Mouse (Mus musculus): ENCODE results near the gene St6galnac1. TPM values are rescaled to one million over a fixed set of nuclear protein-coding genes. Genes with fewer than 3 reads are reported as not detected.
"Not testable (repeated sequence)": the region's sequence is repeated elsewhere in the genome, so short reads cannot be mapped to it uniquely, and the experiment has no call there.

St6galnac1 gene
- not detected in 2 replicates for polyA plus RNA-seq (2015; fragmentation: Nextera tagmentation; extraction: Ambion mirVana)

DNA sequence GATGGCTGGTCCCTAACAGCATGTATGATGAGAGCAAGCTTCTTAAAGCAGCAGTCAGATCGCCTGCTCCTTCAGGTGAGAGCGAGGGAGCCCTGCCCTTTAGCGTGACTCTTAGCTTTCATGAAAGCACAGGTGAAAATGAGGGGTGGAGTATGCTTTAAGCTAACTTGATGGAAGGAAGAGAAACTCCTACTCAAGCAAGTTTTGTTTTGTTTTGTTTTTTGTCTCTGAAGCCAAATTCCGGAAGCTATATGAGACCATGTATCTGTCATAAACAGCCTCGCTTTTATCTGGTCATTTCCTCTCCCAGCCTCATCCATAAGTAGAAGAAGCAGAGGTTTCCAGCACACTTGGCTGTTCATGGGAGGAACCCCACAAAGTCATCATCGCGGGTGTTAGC is at the start of gene St6galnac1:
Gene St6galnac1, minus strand, starts transcription at position 101 of the 400 bp plus-strand sequence.
- Histone ChIP-seq H3K27me3 (no peaks in the 10 kb centered on the region), H3K4me1 (no peaks in the 10 kb centered on the region), H3K4me2 (no peak within 1 kb of the TSS), H3K9ac (no peak within 1 kb of the TSS), H3K27ac (no peak within 1 kb of the TSS), H3K4me3 (replicated peaks) (no peak within 1 kb of the TSS), H3K9me3 (replicated peaks) (no peaks in the 10 kb centered on the region), H3K36me3 (no peaks in the 10 kb centered on the region)
- WGBS: 83% methylated on average over 7 of the region's 7 CpGs
- ATAC-seq (replicated peaks; ENCODE audit: low FRiP score): no peak

DNA sequence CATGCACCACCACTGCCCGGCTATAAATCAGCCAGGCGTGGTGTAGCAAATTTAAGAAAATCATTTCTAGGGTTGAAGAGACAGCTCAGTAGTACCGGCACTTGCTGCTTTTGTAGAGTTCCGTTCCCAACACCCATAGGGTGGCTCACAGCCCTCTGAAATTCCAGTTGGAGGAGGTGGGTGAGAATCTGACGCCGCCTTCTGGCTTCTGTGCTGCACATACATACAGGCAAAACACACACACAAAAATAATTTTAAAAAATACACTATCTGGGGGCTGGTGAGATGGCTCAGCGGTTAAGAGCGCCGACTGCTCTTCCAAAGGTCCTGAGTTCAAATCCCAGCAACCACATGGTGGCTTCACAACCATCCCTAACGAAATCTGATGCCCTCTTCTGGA is 48.6 kb upstream of the St6galnac1 start:
- ATAC-seq (replicated peaks; ENCODE audit: low FRiP score): not testable (repeated sequence)
- 94% methylated on average over 10 of the region's 10 CpGs for WGBS
- H3K4me1 ChIP-seq: peaks cover 66% of the 10 kb centered on the region

DNA sequence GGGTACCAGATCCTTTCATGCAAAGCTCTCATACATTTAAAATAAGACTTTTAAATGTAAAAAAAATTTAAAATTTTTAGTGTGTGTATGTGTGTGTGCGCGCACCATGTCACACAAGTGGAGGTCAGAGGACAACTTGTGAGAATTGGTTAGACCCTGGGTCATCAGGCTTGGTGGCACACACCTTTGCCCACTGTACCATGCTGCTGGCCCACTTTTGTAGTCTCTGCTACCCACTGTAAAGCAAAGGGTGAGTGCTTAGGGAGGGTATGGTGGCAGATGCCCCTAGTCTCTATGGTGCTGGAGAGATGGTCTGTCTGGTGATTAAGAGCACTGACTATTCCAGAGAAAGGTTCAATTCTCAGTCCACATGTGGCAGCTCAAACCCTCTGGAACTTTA is 47.9 kb upstream of the St6galnac1 start:
- 98% methylated on average over 2 of the region's 2 CpGs for WGBS
- no peak overlapping the region for H3K27ac ChIP-seq

More for the DNA sequence above, 48.6 kb upstream of the St6galnac1 start:
- not testable (repeated sequence) for H3K27ac ChIP-seq; H3K4me3 ChIP-seq (replicated peaks); H3K9ac ChIP-seq; H3K9me3 ChIP-seq (replicated peaks); H3K27me3 ChIP-seq; H3K36me3 ChIP-seq; H3K4me2 ChIP-seq

DNA sequence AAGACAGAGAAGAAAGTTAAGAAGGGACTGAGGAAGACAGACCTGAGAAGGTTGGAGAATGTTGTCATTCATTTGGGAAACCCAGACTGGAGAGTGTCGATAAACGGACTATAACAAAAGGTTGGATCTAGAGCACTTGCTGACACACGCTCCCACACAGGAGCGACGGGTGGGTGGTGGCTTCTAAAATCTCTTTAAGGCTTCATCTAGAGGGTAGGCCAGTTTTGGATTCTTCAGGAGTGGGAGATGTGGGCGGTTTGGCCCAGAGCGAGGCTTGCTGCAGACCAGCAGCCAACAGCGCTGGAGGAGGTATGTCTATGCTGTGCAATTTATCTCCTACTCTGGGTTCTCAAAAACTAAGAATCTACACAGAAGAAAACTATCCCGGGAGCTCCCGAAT is 47.3 kb upstream of the St6galnac1 start:
- 88% methylated on average over 10 of the region's 10 CpGs for WGBS
- no peak overlapping the region for H3K9ac ChIP-seq
- peaks cover 60% of the 10 kb centered on the region for H3K4me1 ChIP-seq
- no peaks in the 10 kb centered on the region for H3K36me3 ChIP-seq
- H3K9me3 ChIP-seq (replicated peaks): no peaks in the 10 kb centered on the region
- no peak for ATAC-seq (replicated peaks; ENCODE audit: low FRiP score)
- no peaks in the 10 kb centered on the region for H3K27me3 ChIP-seq
- H3K4me3 ChIP-seq (replicated peaks): no peak overlapping the region
- H3K4me2 ChIP-seq: no peak overlapping the region
- no peak overlapping the region for H3K27ac ChIP-seq

More for the DNA sequence above, 47.9 kb upstream of the St6galnac1 start:
- Histone ChIP-seq H3K4me3 (replicated peaks) (no peak overlapping the region), H3K4me1 (peaks cover 66% of the 10 kb centered on the region), H3K27me3 (no peaks in the 10 kb centered on the region), H3K4me2 (no peak overlapping the region), H3K36me3 (no peaks in the 10 kb centered on the region), H3K9me3 (replicated peaks) (no peaks in the 10 kb centered on the region), H3K9ac (no peak overlapping the region)
- ATAC-seq (replicated peaks; ENCODE audit: low FRiP score): no peak

DNA sequence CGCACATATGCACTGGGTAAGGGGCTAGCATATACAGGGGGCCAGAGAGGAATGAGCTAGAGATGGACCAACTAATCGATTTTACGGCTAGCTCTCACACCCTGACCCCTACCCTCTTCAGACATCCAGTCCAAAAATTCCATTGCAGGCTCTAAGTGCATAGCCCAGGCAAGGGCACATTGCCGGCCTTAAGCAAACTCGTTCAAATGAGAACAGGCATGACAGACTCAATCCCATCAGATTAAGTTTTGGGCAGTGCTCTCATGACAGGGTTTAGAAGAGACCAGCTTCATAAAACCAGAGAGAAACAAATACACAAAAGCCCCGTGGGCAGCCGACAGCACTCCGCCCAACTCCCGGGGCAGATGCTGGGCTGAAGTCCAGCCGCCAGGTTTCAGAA is 46.9 kb upstream of the St6galnac1 start:
- Histone ChIP-seq H3K4me3 (replicated peaks) (no peak overlapping the region), H3K27ac (no peak overlapping the region), H3K9me3 (replicated peaks) (no peaks in the 10 kb centered on the region), H3K36me3 (no peaks in the 10 kb centered on the region), H3K9ac (no peak overlapping the region), H3K27me3 (no peaks in the 10 kb centered on the region), H3K4me2 (no peak overlapping the region), H3K4me1 (peaks cover 56% of the 10 kb centered on the region)
- WGBS: 74% methylated on average over 10 of the region's 10 CpGs
- ATAC-seq (replicated peaks; ENCODE audit: low FRiP score): no peak

DNA sequence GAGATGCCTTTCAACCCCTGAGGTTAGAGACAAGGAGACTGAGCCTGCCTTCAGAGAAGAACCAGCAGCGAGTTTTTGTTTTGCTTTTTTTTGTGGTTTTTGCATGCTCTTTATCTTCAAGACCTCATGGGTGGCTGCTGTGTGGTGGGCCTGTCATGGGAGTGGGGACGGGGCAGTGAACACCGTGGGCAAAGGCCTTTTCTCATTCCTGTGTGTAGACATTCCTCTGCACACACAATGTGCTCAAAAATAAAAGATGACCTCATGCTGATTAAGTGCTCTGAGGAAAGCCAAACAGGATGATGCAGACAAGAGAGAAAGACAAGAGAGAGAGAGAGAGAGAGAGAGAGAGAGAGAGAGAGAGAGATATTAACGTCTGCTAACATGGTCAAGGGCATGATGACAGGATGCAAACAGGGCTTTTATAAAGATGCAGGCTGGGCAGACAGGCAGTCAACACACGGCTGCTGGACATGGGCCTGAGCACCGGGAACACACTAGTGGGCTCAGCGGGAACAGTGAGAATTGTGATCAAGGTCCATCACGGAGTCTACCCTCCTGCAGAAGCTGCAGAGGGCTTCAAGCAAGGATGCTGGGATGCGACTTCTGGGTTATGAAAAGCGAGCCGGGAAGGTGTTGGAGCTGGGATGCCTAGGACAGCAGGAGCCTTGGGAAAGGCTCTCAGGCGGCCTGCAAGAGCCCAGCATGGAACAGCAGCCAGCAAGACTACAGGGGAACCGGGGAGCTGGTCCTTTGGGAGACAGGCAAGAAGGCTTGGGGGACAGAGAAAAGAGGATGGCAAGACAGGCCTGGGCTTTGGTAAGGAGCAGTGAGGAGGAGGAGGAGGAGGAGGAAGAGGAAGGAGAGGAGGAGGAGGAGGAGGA is 46.0 kb upstream of the St6galnac1 start:
- no peaks in the 10 kb centered on the region for H3K36me3 ChIP-seq
- no peak overlapping the region for H3K4me2 ChIP-seq
- ATAC-seq (replicated peaks; ENCODE audit: low FRiP score): no peak
- 65% methylated on average over 13 of the region's 13 CpGs for WGBS
- peak overlapping the region; percentile 0; the same call in 1 of the 2 replicates for H3K27ac ChIP-seq
- peaks cover 55% of the 10 kb centered on the region for H3K4me1 ChIP-seq
- H3K27me3 ChIP-seq: no peaks in the 10 kb centered on the region
- no peak overlapping the region for H3K4me3 ChIP-seq (replicated peaks)
- H3K9me3 ChIP-seq (replicated peaks): no peaks in the 10 kb centered on the region
- H3K9ac ChIP-seq: no peak overlapping the region

DNA sequence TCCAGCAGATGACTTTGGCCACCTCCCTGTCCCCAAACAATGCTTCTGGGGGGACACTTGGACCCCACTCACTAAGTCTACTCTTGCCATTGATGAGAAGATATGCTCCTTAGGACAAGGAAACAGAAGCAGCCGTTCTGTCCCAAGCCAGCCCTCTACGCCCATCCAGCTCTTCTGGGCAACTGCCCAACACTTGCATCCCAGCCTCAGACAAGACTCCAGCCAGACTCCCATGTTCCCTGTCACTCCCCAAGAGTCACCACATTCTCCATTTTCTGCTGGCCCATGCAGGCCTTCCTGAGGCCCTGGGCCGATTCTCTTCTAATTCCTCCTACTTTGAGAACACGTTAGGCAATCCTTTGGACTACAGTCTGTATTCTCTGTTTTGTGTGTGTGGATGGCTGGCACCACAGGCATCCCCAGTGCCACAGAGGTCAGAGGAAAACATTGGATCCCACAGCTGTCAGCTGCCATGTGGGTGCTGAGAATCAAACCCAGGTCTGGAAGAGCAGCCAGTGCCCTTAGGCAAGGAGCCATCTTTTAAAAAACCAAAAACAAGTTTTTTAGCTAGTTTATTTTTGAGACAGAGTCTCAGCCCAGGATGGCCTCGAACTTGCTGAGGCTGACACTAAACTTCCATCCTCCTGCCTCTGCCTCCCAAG is 44.8 kb upstream of the St6galnac1 start:
- Histone ChIP-seq H3K4me1 (peaks cover 48% of the 10 kb centered on the region), H3K4me3 (replicated peaks) (no peak overlapping the region), H3K27me3 (no peaks in the 10 kb centered on the region), H3K9me3 (replicated peaks) (no peaks in the 10 kb centered on the region), H3K36me3 (no peaks in the 10 kb centered on the region), H3K9ac (no peak overlapping the region), H3K27ac (no peak overlapping the region), H3K4me2 (no peak overlapping the region)
- ATAC-seq (replicated peaks; ENCODE audit: low FRiP score): no peak
- WGBS: 87% methylated on average over 5 of the region's 5 CpGs

DNA sequence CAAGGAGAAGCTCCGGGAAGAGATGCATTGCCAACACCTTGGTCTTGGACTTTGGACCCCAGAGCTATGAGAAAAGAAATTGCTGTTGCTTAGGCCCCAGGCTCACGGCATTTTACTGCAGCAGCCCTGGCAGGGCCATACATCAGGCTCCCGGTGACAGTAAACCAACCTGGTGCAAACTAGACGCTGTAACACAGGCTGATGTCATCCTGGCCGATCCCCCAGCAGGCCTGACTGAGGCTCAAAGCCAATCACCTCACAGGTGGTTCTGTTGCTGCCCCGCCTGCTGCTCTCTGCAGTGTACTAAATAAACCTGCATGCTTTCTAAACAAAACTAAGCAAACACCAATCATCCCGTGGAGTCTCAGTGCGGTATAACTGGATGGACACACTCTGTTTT is 43.4 kb upstream of the St6galnac1 start:
- no peak for ATAC-seq (replicated peaks; ENCODE audit: low FRiP score)
- Histone ChIP-seq H3K27me3 (no peaks in the 10 kb centered on the region), H3K4me3 (replicated peaks) (no peak overlapping the region), H3K4me2 (no peak overlapping the region), H3K36me3 (no peaks in the 10 kb centered on the region), H3K9ac (no peak overlapping the region), H3K27ac (no peak overlapping the region), H3K9me3 (replicated peaks) (no peaks in the 10 kb centered on the region), H3K4me1 (peaks cover 57% of the 10 kb centered on the region)
- 40% methylated on average over 8 of the region's 8 CpGs for WGBS

DNA sequence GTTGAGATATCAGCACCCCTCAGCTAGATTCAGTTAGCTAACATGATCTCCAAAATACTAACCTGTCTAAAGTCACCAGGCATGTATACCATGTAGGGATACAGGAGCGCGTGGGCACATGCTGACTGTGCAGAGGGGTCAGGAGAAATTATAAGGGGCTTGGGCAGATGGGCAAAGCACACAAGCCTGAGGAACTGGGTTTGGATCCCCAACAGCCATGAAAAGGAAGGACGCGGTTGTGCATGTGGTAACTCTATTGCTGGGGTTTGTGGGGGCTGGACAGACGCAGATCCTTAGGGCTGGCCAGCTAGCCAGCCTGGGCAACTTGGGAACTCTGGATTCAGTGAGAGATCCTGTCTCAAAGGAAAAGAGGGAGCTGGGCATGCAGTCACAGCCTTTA is 42.3 kb upstream of the St6galnac1 start:
- H3K4me1 ChIP-seq: peaks cover 69% of the 10 kb centered on the region
- WGBS: 98% methylated on average over 5 of the region's 5 CpGs

DNA sequence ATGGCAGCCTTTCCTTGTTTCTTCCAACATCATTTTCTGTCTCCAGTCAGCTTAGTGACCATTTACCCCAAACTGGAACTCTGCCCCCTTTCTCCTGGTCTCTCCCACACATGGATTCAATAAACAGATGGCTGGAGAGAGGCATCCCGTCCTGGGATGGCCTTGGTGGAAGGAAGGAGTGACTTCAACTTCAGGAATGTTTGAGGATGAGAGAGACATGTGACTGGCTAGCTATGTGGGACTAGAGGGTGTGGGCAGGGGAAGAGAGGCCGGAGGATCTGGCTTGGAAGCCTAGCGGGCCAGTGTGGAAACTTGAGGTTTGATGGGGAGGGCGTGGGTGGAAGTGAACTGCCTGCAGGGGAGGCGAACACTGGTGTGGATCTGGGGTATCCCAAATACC is 41.5 kb upstream of the St6galnac1 start:
- Histone ChIP-seq H3K9me3 (replicated peaks) (no peaks in the 10 kb centered on the region), H3K36me3 (no peaks in the 10 kb centered on the region), H3K27ac (no peak overlapping the region), H3K4me2 (no peak overlapping the region), H3K27me3 (no peaks in the 10 kb centered on the region), H3K4me3 (replicated peaks) (no peak overlapping the region), H3K4me1 (peaks cover 68% of the 10 kb centered on the region), H3K9ac (no peak overlapping the region)
- WGBS: 79% methylated on average over 5 of the region's 5 CpGs
- no peak for ATAC-seq (replicated peaks; ENCODE audit: low FRiP score)

More for the DNA sequence above, 42.3 kb upstream of the St6galnac1 start:
- H3K9me3 ChIP-seq (replicated peaks): no peaks in the 10 kb centered on the region
- no peaks in the 10 kb centered on the region for H3K27me3 ChIP-seq
- H3K36me3 ChIP-seq: no peaks in the 10 kb centered on the region
- no peak overlapping the region for H3K4me3 ChIP-seq (replicated peaks)
- H3K9ac ChIP-seq: no peak overlapping the region
- H3K27ac ChIP-seq: no peak overlapping the region
- ATAC-seq (replicated peaks; ENCODE audit: low FRiP score): no peak
- no peak overlapping the region for H3K4me2 ChIP-seq

DNA sequence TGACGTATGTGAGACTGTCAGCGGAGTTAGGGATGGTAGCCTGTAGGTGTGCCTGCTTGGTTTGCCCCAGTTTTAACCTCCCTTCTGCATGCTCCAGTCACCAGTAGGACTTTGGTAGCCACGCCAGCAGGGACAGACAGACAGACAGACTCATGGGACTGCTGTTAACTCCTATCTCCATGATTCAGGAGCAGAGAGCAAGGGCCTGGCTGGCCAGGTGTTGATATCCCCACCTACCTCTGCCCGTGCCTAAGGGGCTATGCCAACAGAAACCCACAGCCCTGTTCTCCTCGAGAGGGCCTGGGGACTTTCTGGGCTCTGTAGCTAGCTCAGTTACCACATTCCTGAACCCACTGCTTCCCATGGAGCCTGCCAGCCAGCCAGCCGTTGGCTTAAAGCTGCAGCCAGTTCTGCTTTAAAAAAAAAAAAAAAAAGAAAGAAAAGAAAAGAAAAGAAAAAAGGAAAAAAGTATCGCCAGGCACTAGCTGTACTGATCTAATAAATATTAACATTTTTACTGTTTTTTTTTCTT is 39.6 kb upstream of the St6galnac1 start:
- H3K4me3 ChIP-seq (replicated peaks): no peak overlapping the region
- no peak for ATAC-seq (replicated peaks; ENCODE audit: low FRiP score)
- peak overlapping the region; percentile 24 for H3K4me2 ChIP-seq
- WGBS: 18% methylated on average over 7 of the region's 7 CpGs
- peaks cover 69% of the 10 kb centered on the region for H3K4me1 ChIP-seq
- H3K9me3 ChIP-seq (replicated peaks): no peaks in the 10 kb centered on the region
- H3K9ac ChIP-seq: no peak overlapping the region
- H3K27ac ChIP-seq: peak overlapping the region; percentile 89
- H3K36me3 ChIP-seq: no peaks in the 10 kb centered on the region
- no peaks in the 10 kb centered on the region for H3K27me3 ChIP-seq
